16 mouse cellular contexts compared by ENCODE assay signal in genomic region chr5:65514635-65515278, GRCm38 (mm10). TPM values are rescaled to one million over a fixed set of nuclear protein-coding genes. Genes with fewer than 3 reads are reported as not detected.
DNase-seq lines count a peak whose midpoint lies in the region; ATAC-seq and TF ChIP-seq lines count a peak whose summit lies in the region.
"Had no signal": no experiment of that assay in that cellular context is flagged by ENCODE, and none has a peak within 500 bp of the region (broad histone marks: within the 10 kb centered on the region; RNA-seq: fewer than 3 reads in every experiment).

No protein-coding gene starts in this region.

- no peak overlapping the region for H3K9ac ChIP-seq in neural tube, embryonic 13.5 days
- H3K9ac ChIP-seq in forebrain, embryonic 12.5 days, result no peak overlapping the region
- H3K9ac ChIP-seq: hindbrain, embryonic 15.5 days; midbrain, embryonic 12.5 days had no signal

- no peak for DNase-seq in neural tube, embryonic 10.5 days (ENCODE audit: extremely low spot score, low spot score)
- DNase-seq in lung, postnatal 25 days (ENCODE audit: low spot score), result peak; percentile 37
- DNase-seq in thymus, adult 2 months, result peak; percentile 14
- no peak for DNase-seq in gastrocnemius, adult 2 months
- no peak for DNase-seq in layer of hippocampus, adult 18-20 months (ENCODE audit: low spot score in 2 of 2)
- DNase-seq: adrenal gland, adult 8-10 months; cerebellum, adult 8-10 months; gastrocnemius, postnatal 14 days had no signal

- H3K9me3 ChIP-seq in neural tube, embryonic 13.5 days, result no peaks in the 10 kb centered on the region
- H3K9me3 ChIP-seq in forebrain, embryonic 12.5 days, result no peaks in the 10 kb centered on the region
- H3K9me3 ChIP-seq: G1E; hindbrain, embryonic 15.5 days; midbrain, embryonic 12.5 days had no signal

- H3K4me3 ChIP-seq in neural tube, embryonic 13.5 days, result no peak overlapping the region
- H3K4me3 ChIP-seq in bone marrow, adult 2 months (replicated peaks; ENCODE audit: control insufficient read depth, low read depth, low read length), result no peak overlapping the region
- no peak overlapping the region for H3K4me3 ChIP-seq in thymus, adult 2 months (ENCODE audit: control insufficient read depth, insufficient read depth, low read length)
- no peak overlapping the region for H3K4me3 ChIP-seq in gastrocnemius, adult 2 months
- H3K4me3 ChIP-seq in forebrain, embryonic 12.5 days (replicated peaks), result no peak overlapping the region
- H3K4me3 ChIP-seq: hindbrain, embryonic 15.5 days; midbrain, embryonic 12.5 days had no signal

- H3K27me3 ChIP-seq in neural tube, embryonic 13.5 days, result no peaks in the 10 kb centered on the region
- H3K27me3 ChIP-seq in thymus, adult 2 months (ENCODE audit: control insufficient read depth, insufficient read depth, low read length), result no peaks in the 10 kb centered on the region
- H3K27me3 ChIP-seq in forebrain, embryonic 12.5 days, result no peaks in the 10 kb centered on the region
- H3K27me3 ChIP-seq: hindbrain, embryonic 15.5 days; midbrain, embryonic 12.5 days had no signal

- intact Hi-C loops in gastrocnemius, adult 2 months (cut with DNase I), result no loop called here

- no peak for TF ChIP-seq CTCF in bone marrow, adult 2 months (IDR thresholded peaks at IDR 0.05; ENCODE audit: control insufficient read depth, insufficient read depth, low read length)
- TF ChIP-seq CTCF in thymus, adult 2 months (IDR thresholded peaks at IDR 0.05; ENCODE audit: borderline replicate concordance, control insufficient read depth, extremely low read depth, insufficient read depth, low read length, poor library complexity), result no peak
- no peak for TF ChIP-seq CTCF in gastrocnemius, adult 2 months (IDR thresholded peaks at IDR 0.05)

- TF ChIP-seq POLR2A in bone marrow, adult 2 months (IDR thresholded peaks at IDR 0.05; ENCODE audit: borderline replicate concordance, control insufficient read depth, low read depth, low read length), result no peak
- TF ChIP-seq POLR2A in thymus, adult 2 months (IDR thresholded peaks at IDR 0.05; ENCODE audit: control insufficient read depth, extremely low read depth, insufficient read depth, low read length, poor library complexity), result no peak

- H3K27ac ChIP-seq in neural tube, embryonic 13.5 days (replicated peaks), result 0 out of 2 replicates have a peak overlapping the region, but pooled peaks have one; percentile 14
- H3K27ac ChIP-seq in bone marrow, adult 2 months (ENCODE audit: control insufficient read depth, insufficient read depth, low read depth, low read length, poor library complexity), result peak overlapping the region; percentile 1; the same call in 1 of the 2 replicates
- H3K27ac ChIP-seq in thymus, adult 2 months (ENCODE audit: control insufficient read depth, insufficient read depth, low read length), result no peak overlapping the region
- no peak overlapping the region for H3K27ac ChIP-seq in gastrocnemius, adult 2 months
- no peak overlapping the region for H3K27ac ChIP-seq in forebrain, embryonic 12.5 days
- H3K27ac ChIP-seq: hindbrain, embryonic 15.5 days; midbrain, embryonic 12.5 days had no signal

- WGBS in neural tube, embryonic 13.5 days, result 67% methylated on average over 5 of the region's 5 CpGs
- 1% methylated on average over 5 of the region's 5 CpGs for WGBS in bone marrow, adult 2 months
- 3% methylated on average over 5 of the region's 5 CpGs for WGBS in thymus, adult 2 months
- WGBS in forebrain, embryonic 12.5 days, result 81% methylated on average over 5 of the region's 5 CpGs

- no peak overlapping the region for H3K4me2 ChIP-seq in neural tube, embryonic 13.5 days
- H3K4me2 ChIP-seq in forebrain, embryonic 12.5 days, result no peak overlapping the region
- H3K4me2 ChIP-seq: hindbrain, embryonic 15.5 days; midbrain, embryonic 12.5 days had no signal

- no peak for ATAC-seq in neural tube, embryonic 13.5 days (ENCODE audit: low read depth)
- ATAC-seq in forebrain, embryonic 12.5 days (ENCODE audit: low FRiP score), result no peak

- no peaks in the 10 kb centered on the region for H3K36me3 ChIP-seq in neural tube, embryonic 13.5 days
- no peaks in the 10 kb centered on the region for H3K36me3 ChIP-seq in thymus, adult 2 months (ENCODE audit: control insufficient read depth, insufficient read depth, low read length)
- H3K36me3 ChIP-seq in forebrain, embryonic 12.5 days (replicated peaks), result no peaks in the 10 kb centered on the region
- H3K36me3 ChIP-seq: G1E; hindbrain, embryonic 15.5 days; midbrain, embryonic 12.5 days had no signal

- H3K4me1 ChIP-seq in neural tube, embryonic 13.5 days (replicated peaks), result no peaks in the 10 kb centered on the region
- peaks cover 5% of the 10 kb centered on the region; the same call in 1 of the 2 replicates for H3K4me1 ChIP-seq in bone marrow, adult 2 months (ENCODE audit: control insufficient read depth, insufficient read depth, low read length)
- H3K4me1 ChIP-seq in thymus, adult 2 months (replicated peaks; ENCODE audit: control insufficient read depth, insufficient read depth, low read length), result no peaks in the 10 kb centered on the region
- H3K4me1 ChIP-seq in forebrain, embryonic 12.5 days, result no peaks in the 10 kb centered on the region
- H3K4me1 ChIP-seq: hindbrain, embryonic 15.5 days; midbrain, embryonic 12.5 days had no signal

RNA-seq across cellular contexts. Expression of gene Gm43552, which starts 22.1 kb away (rescaled TPM):
- polyA plus RNA-seq in neural tube, embryonic 13.5 days (2015; fragmentation: Nextera tagmentation; extraction: Ambion mirVana), result not detected in 2 replicates
- polyA plus RNA-seq in bone marrow, adult 2 months (2011; ENCODE audit: insufficient read depth, insufficient read length, low replicate concordance, missing spikeins), result not detected in 2 replicates
- polyA plus RNA-seq in thymus, adult 2 months (2012; rRNA removed), result not detected in 2 replicates
- not detected for total RNA-seq in gastrocnemius, adult 2 months (2021)
- not detected in 2 replicates for polyA plus RNA-seq in forebrain, embryonic 12.5 days (2016; fragmentation: Nextera tagmentation; extraction: Ambion mirVana)
- not detected for total RNA-seq in layer of hippocampus, adult 18-20 months (2021)
- total RNA-seq: G1E; layer of hippocampus, postnatal 10 days had no signal
- polyA plus RNA-seq: hindbrain, embryonic 15.5 days; limb, embryonic 14.5 days; midbrain, embryonic 12.5 days had no signal

RNA-seq across cellular contexts. Expression of gene Smim14, which starts 22.2 kb away (rescaled TPM):
- 185 and 191 TPM in 2 replicates for polyA plus RNA-seq in neural tube, embryonic 13.5 days (2015; fragmentation: Nextera tagmentation; extraction: Ambion mirVana)
- polyA plus RNA-seq in bone marrow, adult 2 months (2011; ENCODE audit: insufficient read depth, insufficient read length, low replicate concordance, missing spikeins), result 58.2 and 62.7 TPM in 2 replicates
- 101 and 110 TPM in 2 replicates for polyA plus RNA-seq in thymus, adult 2 months (2012; rRNA removed)
- total RNA-seq in gastrocnemius, adult 2 months (2021), result 10 to 100 TPM; 39.2 to 41.7 TPM
- 113 and 118 TPM in 2 replicates for polyA plus RNA-seq in forebrain, embryonic 12.5 days (2016; fragmentation: Nextera tagmentation; extraction: Ambion mirVana)
- total RNA-seq in layer of hippocampus, adult 18-20 months (2021), result 100 to 1,000 TPM; 160 to 166 TPM

RNA-seq across cellular contexts. Expression of gene Ube2k, which starts 22.3 kb away (rescaled TPM):
- polyA plus RNA-seq in neural tube, embryonic 13.5 days (2015; fragmentation: Nextera tagmentation; extraction: Ambion mirVana), result 204 and 218 TPM in 2 replicates
- 81.6 and 126 TPM in 2 replicates for polyA plus RNA-seq in bone marrow, adult 2 months (2011; ENCODE audit: insufficient read depth, insufficient read length, low replicate concordance, missing spikeins)
- 19.6 and 21.7 TPM in 2 replicates for polyA plus RNA-seq in thymus, adult 2 months (2012; rRNA removed)
- total RNA-seq in gastrocnemius, adult 2 months (2021), result 10 to 100 TPM; 62.1 to 65.9 TPM
- 185 and 192 TPM in 2 replicates for polyA plus RNA-seq in forebrain, embryonic 12.5 days (2016; fragmentation: Nextera tagmentation; extraction: Ambion mirVana)
- 100 to 1,000 TPM; 120 to 128 TPM for total RNA-seq in layer of hippocampus, adult 18-20 months (2021)

Comparison
In these comparisons a context has a peak if more than half of its experiments do, and no peak if none do; other contexts are left out.
1. H3K27ac ChIP-seq: peak in neural tube, embryonic 13.5 days (single experiment) and bone marrow, adult 2 months (single experiment); none in thymus, adult 2 months (single experiment), gastrocnemius, adult 2 months (single experiment) and forebrain, embryonic 12.5 days (single experiment).
2. DNase-seq: peak in lung, postnatal 25 days (single experiment) and thymus, adult 2 months (single experiment); none in neural tube, embryonic 10.5 days (single experiment), gastrocnemius, adult 2 months (single experiment) and layer of hippocampus, adult 18-20 months (0 of 2).